Mouse (Mus musculus) lung, embryonic 14.5 days (tissue): ENCODE data around the gene Ctsd. TPM values are rescaled to one million over a fixed set of nuclear protein-coding genes. Genes with fewer than 3 reads are reported as not detected.

ENCODE experiments used
- ATAC-seq: fragments of 200-750 bp; cut with Nextera tagmentation; 2 replicates; pipeline ENCODE4 v1.8.0; 2017; ENCODE audit warnings: mild to moderate bottlenecking, moderate TSS enrichment, moderate library complexity; ENCODE audit not compliant: insufficient read depth
- DNase-seq: peaks from one replicate; pipeline ENCODE4 v3.0.0-alpha.2; 2015
- H3K27ac ChIP-seq: fragments of 300-500 bp; sonication (generic); 2 replicates; pipeline ENCODE4 v1.5.1; 2014; ENCODE audit warnings: low read depth, mild to moderate bottlenecking, moderate library complexity
- H3K27me3 ChIP-seq: fragments of 300-500 bp; sonication (generic); 2 replicates; pipeline ENCODE4 v1.6.1; 2014; ENCODE audit warnings: low read length, control low read depth; ENCODE audit not compliant: insufficient read depth
- H3K36me3 ChIP-seq: fragments of 300-500 bp; sonication (generic); 2 replicates; pipeline ENCODE4 v1.6.1; 2014; ENCODE audit warnings: control low read depth; ENCODE audit not compliant: insufficient read depth
- H3K4me1 ChIP-seq: fragments of 300-500 bp; sonication (generic); 2 replicates; pipeline ENCODE4 v1.6.1; 2014; ENCODE audit warnings: antibody characterized with exemption, control low read depth; ENCODE audit not compliant: insufficient read depth
- H3K4me2 ChIP-seq: fragments of 300-500 bp; sonication (generic); 2 replicates; pipeline ENCODE4 v1.6.1; 2014; ENCODE audit warnings: mild to moderate bottlenecking
- H3K4me3 ChIP-seq: fragments of 300-500 bp; sonication (generic); 2 replicates; pipeline ENCODE4 v1.5.1; 2014; ENCODE audit warnings: low read depth, low read length
- H3K9ac ChIP-seq: fragments of 300-500 bp; sonication (generic); 2 replicates; pipeline ENCODE4 v1.6.1; 2014
- H3K9me3 ChIP-seq: fragments of 300-500 bp; sonication (generic); 2 replicates; pipeline ENCODE4 v1.6.1; 2016; ENCODE audit warnings: low read depth, low read length, control low read depth
- CTCF ChIP-seq: IDR thresholded peaks from 2 replicates; pipeline ENCODE4 v1.5.1; 2016; ENCODE audit warnings: antibody characterized with exemption, low read depth
- WGBS: fragments of 180-500 bp; shearing (Covaris S2); extraction: QIAGEN DNeasy Blood & Tissue Kit; methylation state at CpG from one replicate; pipeline ENCODE4 v1.1.7; 2014; 5-methylcytosine and 5-hydroxymethylcytosine counted together
- polyA plus RNA-seq: library from polyadenylated mRNA; unstranded; fragments of >200 nt; fragmentation: Nextera tagmentation; extraction: Ambion mirVana; gene quantifications from 2 replicates; pipeline ENCODE4 v1.2.1, GENCODE M21; 2014

Gene Ctsd
- polyA plus RNA-seq, 1 experiment from 2014 or later = 240 TPM

DNA sequence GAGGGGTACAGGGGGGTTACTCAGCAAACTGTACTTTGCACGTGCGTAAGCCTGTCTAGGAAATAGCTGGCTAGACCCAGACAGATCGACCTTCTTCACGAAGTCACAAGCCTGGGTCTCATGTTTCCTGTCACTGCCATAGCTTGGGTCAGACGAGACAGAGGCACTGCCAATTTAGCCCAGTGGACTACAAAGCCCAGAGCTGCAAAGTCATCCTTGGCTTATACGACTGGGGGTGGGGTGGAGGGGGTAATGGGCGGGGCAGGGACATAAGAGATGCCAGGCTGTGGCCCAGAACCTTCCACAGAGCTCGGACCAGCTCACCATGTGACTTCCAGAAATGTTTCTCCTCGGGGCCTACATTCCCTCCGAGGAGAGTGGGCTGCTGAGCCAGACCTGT, 3.5 kb downstream of the Ctsd start:
- Histone ChIP-seq H3K27me3 (no peaks in the 10 kb centered on the region), H3K9ac (no peak overlapping the region), H3K27ac (no peak overlapping the region), H3K4me3 (no peak overlapping the region), H3K4me1 (peaks cover 7% of the 10 kb centered on the region), H3K9me3 (no peaks in the 10 kb centered on the region), H3K4me2 (no peak overlapping the region), H3K36me3 (peaks cover 59% of the 10 kb centered on the region)
- ATAC-seq (no peak), DNase-seq (no peak)
- no peak for TF ChIP-seq CTCF
- WGBS = 84% methylated on average over 10 of the region's 10 CpGs

DNA sequence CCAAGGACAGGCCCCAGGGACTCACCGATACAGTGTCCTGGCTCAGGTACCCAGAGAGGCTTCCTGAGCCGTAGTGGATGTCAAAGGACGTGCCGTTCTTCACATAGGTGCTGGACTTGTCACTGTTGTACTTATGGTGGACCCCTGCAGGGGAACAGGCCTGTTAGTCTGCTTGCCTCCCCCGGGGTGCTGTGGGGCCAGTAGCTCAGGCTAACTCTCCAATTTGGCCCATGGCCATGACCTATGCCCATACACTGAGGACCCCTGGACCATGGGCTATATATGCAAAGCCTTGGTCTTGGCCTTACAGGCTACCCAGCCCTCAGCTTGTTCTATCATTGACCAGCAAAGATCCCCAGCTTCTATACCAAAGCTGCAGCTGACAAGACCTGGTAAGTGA, 5.3 kb downstream of the Ctsd start, which contains the start of gene Gm49369:
Gene Gm49369, minus strand, starts transcription at position 101 of the 400 bp plus-strand sequence.
- Histone ChIP-seq H3K4me2 (no peak within 1 kb of the TSS), H3K4me1 (peaks cover 7% of the 10 kb centered on the region), H3K27me3 (no peaks in the 10 kb centered on the region), H3K9ac (no peak within 1 kb of the TSS), H3K4me3 (no peak within 1 kb of the TSS), H3K36me3 (peaks cover 76% of the 10 kb centered on the region), H3K27ac (no peak within 1 kb of the TSS), H3K9me3 (no peaks in the 10 kb centered on the region)
- 92% methylated on average over 5 of the region's 5 CpGs for WGBS
- TF ChIP-seq CTCF = no peak
- DNase-seq (no peak), ATAC-seq (no peak)

DNA sequence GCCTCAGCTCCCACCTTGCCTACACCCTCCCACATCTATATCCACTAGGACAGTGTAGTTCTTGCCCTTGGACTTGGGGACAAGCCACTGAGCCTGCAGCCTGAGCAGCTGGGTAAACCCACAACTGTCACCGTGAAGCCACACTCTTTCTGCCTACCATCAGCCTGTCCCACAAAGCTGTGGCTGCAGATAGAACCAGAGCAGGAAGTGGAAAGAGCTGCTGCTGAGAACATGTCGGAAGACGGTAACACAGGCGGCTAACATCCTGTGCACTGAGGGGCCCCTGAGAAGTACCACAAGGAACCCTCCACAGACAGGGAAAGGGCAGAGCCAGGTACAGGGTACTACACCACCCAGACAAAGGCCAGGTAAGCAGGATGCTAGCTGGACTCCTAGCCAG, 6.7 kb downstream of the Ctsd start:
- WGBS = 74% methylated on average over 4 of the region's 4 CpGs

DNA sequence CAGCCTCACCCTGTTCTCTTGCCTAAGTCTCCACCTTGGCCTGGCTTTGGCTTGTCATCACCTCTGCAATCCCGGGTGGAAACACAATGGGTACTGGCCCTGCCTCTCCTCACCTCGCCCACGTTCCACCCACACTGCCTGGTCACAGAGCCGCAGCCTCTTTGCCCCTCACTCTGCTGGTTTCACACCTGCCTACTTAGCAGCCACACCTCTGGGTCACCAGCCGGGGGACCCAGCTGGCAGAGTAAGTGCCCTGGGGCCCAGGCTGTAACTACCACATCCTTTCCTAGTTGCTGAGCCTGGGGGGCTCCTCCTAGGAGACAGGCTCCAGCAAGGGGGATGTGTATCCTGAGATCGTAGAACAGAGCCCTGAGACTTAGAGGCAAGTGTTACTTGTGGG, 8.7 kb downstream of the Ctsd start:
- no peak for ATAC-seq
- Histone ChIP-seq H3K4me1 (no peaks in the 10 kb centered on the region), H3K27ac (no peak overlapping the region), H3K4me2 (no peak overlapping the region), H3K9me3 (no peaks in the 10 kb centered on the region), H3K4me3 (no peak overlapping the region), H3K36me3 (peaks cover 92% of the 10 kb centered on the region), H3K9ac (no peak overlapping the region), H3K27me3 (no peaks in the 10 kb centered on the region)
- TF ChIP-seq CTCF = no peak
- no peak for DNase-seq
- WGBS = 62% methylated on average over 6 of the region's 6 CpGs

More for the DNA sequence above, 6.7 kb downstream of the Ctsd start:
- no peaks in the 10 kb centered on the region for H3K27me3 ChIP-seq
- H3K36me3 ChIP-seq = peaks cover 90% of the 10 kb centered on the region
- H3K4me1 ChIP-seq = no peaks in the 10 kb centered on the region
- no peak for TF ChIP-seq CTCF
- H3K4me2 ChIP-seq = no peak overlapping the region
- no peak for DNase-seq
- no peak overlapping the region for H3K9ac ChIP-seq
- H3K27ac ChIP-seq = no peak overlapping the region
- no peak for ATAC-seq
- no peaks in the 10 kb centered on the region for H3K9me3 ChIP-seq
- H3K4me3 ChIP-seq = no peak overlapping the region

DNA sequence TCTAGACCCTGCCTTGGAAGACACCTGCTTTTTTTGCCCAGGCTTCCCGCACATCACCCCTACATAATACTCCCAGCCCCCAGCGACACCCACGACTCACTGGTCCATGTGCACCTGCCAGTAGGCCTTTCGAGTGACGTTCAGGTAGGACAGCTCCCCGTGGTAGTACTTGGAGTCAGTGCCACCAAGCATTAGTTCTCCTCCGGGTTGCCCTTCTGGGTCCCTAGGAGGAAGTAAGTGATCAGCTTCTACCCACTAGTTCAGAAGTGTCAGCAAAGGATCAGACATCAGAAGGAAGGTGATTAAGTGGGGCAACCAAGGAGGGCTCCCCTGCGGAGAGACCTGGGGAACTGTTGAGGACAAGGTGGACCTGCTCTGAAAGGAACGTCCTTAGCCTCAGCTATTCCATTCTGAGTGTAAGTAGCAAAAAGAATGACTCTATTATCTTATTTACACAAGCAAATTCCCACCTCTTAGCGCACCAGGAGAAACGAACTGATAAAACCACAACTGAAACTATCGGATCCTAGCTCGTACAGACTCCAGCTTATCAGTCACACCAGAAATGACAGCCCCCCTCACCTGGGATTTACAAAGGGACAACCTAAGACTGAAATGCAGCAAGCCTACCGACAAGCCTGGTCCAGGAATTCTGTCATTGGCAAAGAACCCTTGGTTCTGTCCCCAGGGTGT, 10.5 kb downstream of the Ctsd start:
- no peak for TF ChIP-seq CTCF
- no peaks in the 10 kb centered on the region for H3K4me1 ChIP-seq
- no peak for DNase-seq
- peaks cover 74% of the 10 kb centered on the region for H3K36me3 ChIP-seq
- no peaks in the 10 kb centered on the region for H3K9me3 ChIP-seq
- 73% methylated on average over 14 of the region's 14 CpGs for WGBS
- no peak for ATAC-seq
- no peak overlapping the region for H3K4me2 ChIP-seq
- H3K27ac ChIP-seq = 0 out of 2 replicates have a peak overlapping the region, but pooled peaks have one; percentile 4
- H3K27me3 ChIP-seq = peaks cover 9% of the 10 kb centered on the region
- no peak overlapping the region for H3K4me3 ChIP-seq
- no peak overlapping the region for H3K9ac ChIP-seq

DNA sequence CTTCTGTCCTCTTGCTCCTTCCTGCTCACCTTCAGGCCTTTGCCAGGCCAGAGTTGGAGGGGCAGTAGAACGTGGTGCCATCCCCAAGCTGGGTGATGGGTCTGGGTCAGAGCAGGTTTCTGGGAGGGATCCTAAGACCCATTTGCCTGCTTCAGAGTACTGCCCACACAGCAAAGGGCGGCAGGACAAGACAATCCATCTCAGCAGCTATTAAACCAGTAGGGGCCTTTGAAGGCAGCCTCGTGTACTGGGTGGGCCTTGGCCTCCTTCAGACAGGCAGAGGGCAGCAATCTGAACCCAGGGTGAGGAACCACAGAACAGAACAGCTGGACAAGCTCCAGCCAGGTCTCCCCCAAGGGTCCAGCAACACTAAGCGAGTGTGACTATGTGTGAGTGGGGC, 11.7 kb downstream of the Ctsd start:
- peaks cover 62% of the 10 kb centered on the region for H3K36me3 ChIP-seq

DNA sequence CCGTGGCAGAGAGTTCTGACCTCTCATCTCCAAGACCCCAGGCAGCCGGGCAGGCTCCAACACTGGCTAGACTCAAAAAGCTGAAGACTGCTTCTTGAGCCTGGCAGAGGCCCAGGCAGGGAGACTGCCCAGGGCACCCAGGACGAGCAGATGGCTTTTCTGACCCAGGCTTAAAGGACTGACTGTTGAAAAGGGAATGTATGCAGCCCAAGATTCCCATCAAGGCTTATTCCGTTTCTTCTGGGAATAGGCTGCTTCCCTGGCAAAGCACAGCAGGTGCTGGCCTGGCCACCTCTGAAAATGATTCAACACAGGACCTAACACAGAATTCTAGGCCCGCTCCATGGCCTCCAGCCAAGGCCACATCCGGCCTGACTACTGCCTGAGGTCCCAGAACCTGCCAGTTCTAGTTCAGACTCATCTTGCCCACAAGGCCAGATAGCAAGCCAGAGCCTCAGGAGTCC, 12.5 kb downstream of the Ctsd start:
- Histone ChIP-seq H3K4me2 (no peak overlapping the region), H3K27me3 (peaks cover 28% of the 10 kb centered on the region), H3K4me3 (no peak overlapping the region), H3K4me1 (no peaks in the 10 kb centered on the region), H3K36me3 (peaks cover 54% of the 10 kb centered on the region), H3K9me3 (no peaks in the 10 kb centered on the region), H3K27ac (no peak overlapping the region), H3K9ac (no peak overlapping the region)
- DNase-seq = no peak
- TF ChIP-seq CTCF = no peak
- no peak for ATAC-seq
- WGBS = 63% methylated on average over 6 of the region's 6 CpGs

More for the DNA sequence above, 11.7 kb downstream of the Ctsd start:
- DNase-seq (no peak), ATAC-seq (no peak)
- no peak for TF ChIP-seq CTCF
- no peak overlapping the region for H3K27ac ChIP-seq
- no peaks in the 10 kb centered on the region for H3K9me3 ChIP-seq
- H3K4me3 ChIP-seq = no peak overlapping the region
- H3K9ac ChIP-seq = no peak overlapping the region
- no peaks in the 10 kb centered on the region for H3K4me1 ChIP-seq
- H3K27me3 ChIP-seq = peaks cover 22% of the 10 kb centered on the region
- 70% methylated on average over 4 of the region's 4 CpGs for WGBS
- H3K4me2 ChIP-seq = no peak overlapping the region
